Mouse (Mus musculus) limb, embryonic 15.5 days (tissue): ENCODE data around the gene Nav2. TPM values are rescaled to one million over a fixed set of nuclear protein-coding genes. Genes with fewer than 3 reads are reported as not detected.

Source experiments
- ATAC-seq: fragments of 200-750 bp; cut with Nextera tagmentation; 2 replicates; pipeline ENCODE4 v1.8.0; 2017; ENCODE audit warnings: low read depth, moderate TSS enrichment; ENCODE audit not compliant: insufficient number of reproducible peaks, low FRiP score, low TSS enrichment
- H3K27ac ChIP-seq: fragments of 300-500 bp; sonication (generic); 2 replicates; pipeline ENCODE4 v1.5.1; 2015; ENCODE audit warnings: moderate library complexity, mild to moderate bottlenecking, inconsistent platforms
- H3K27me3 ChIP-seq: fragments of 300-500 bp; sonication (generic); 2 replicates; pipeline ENCODE4 v1.6.1; 2015; ENCODE audit warnings: inconsistent platforms
- H3K36me3 ChIP-seq: fragments of 300-500 bp; sonication (generic); 2 replicates; pipeline ENCODE4 v1.6.1; 2015; ENCODE audit warnings: inconsistent platforms
- H3K4me1 ChIP-seq: fragments of 300-500 bp; sonication (generic); 2 replicates; pipeline ENCODE4 v1.6.1; 2015; ENCODE audit warnings: inconsistent platforms
- H3K4me2 ChIP-seq: fragments of 300-500 bp; sonication (generic); 2 replicates; pipeline ENCODE4 v1.6.1; 2015; ENCODE audit warnings: mild to moderate bottlenecking, inconsistent platforms
- H3K4me3 ChIP-seq: fragments of 300-500 bp; sonication (generic); 2 replicates; pipeline ENCODE4 v1.5.1; 2015; ENCODE audit warnings: mild to moderate bottlenecking, inconsistent platforms
- H3K9ac ChIP-seq: fragments of 300-500 bp; sonication (generic); 2 replicates; pipeline ENCODE4 v1.6.1; 2015; ENCODE audit warnings: inconsistent platforms
- H3K9me3 ChIP-seq: fragments of 300-500 bp; sonication (generic); 2 replicates; pipeline ENCODE4 v1.6.1; 2016; ENCODE audit warnings: inconsistent platforms
- WGBS: fragments of 180-500 bp; shearing (Covaris S2); methylation state at CpG from one replicate; pipeline ENCODE4 v1.1.7; 2015; 5-methylcytosine and 5-hydroxymethylcytosine counted together
- polyA plus RNA-seq: library from polyadenylated mRNA; unstranded; fragments of >200 nt; fragmentation: Nextera tagmentation; extraction: Ambion mirVana; gene quantifications from 2 replicates; pipeline ENCODE4 v1.2.1, GENCODE M21; 2015

The Nav2 gene
- polyA plus RNA-seq, 1 experiment from 2014 or later: 17.3 TPM

- no peaks in the 10 kb centered on the region for H3K9me3 ChIP-seq
- WGBS: 89% methylated on average over 7 of the region's 7 CpGs
- H3K27me3 ChIP-seq: peaks cover 24% of the 10 kb centered on the region
- no peak overlapping the region for H3K4me2 ChIP-seq
- peaks cover 32% of the 10 kb centered on the region for H3K4me1 ChIP-seq
- H3K9ac ChIP-seq: no peak overlapping the region
- no peaks in the 10 kb centered on the region for H3K36me3 ChIP-seq
- H3K4me3 ChIP-seq: no peak overlapping the region
- ATAC-seq: no peak
- H3K27ac ChIP-seq: no peak overlapping the region
Measured at GRCm38 (mm10) chr7:49252444-49252843, 343.9 kb downstream of the Nav2 start.

GRCm38 (mm10) chr7:49252902-49253301 is 344.4 kb downstream of the Nav2 start:
- Histone ChIP-seq H3K27me3 (peaks cover 20% of the 10 kb centered on the region), H3K36me3 (no peaks in the 10 kb centered on the region), H3K9ac (no peak overlapping the region), H3K4me3 (no peak overlapping the region), H3K27ac (no peak overlapping the region), H3K4me1 (peaks cover 32% of the 10 kb centered on the region), H3K9me3 (no peaks in the 10 kb centered on the region), H3K4me2 (no peak overlapping the region)
- no peak for ATAC-seq
- 75% methylated on average over 6 of the region's 6 CpGs for WGBS

GRCm38 (mm10) chr7:49255053-49255452 is 346.5 kb downstream of the Nav2 start:
- no peak for ATAC-seq
- WGBS: 91% methylated on average over 5 of the region's 5 CpGs
- H3K4me1 ChIP-seq: peaks cover 21% of the 10 kb centered on the region
- H3K36me3 ChIP-seq: no peaks in the 10 kb centered on the region
- no peaks in the 10 kb centered on the region for H3K9me3 ChIP-seq
- no peak overlapping the region for H3K27ac ChIP-seq
- no peak overlapping the region for H3K9ac ChIP-seq
- no peak overlapping the region for H3K4me2 ChIP-seq
- no peak overlapping the region for H3K4me3 ChIP-seq
- H3K27me3 ChIP-seq: 0 out of 2 replicates have a peak, but pooled peaks cover 3% of the 10 kb centered on the region

GRCm38 (mm10) chr7:49257234-49257906 is 348.9 kb downstream of the Nav2 start:
- peaks cover 23% of the 10 kb centered on the region for H3K4me1 ChIP-seq
- H3K9ac ChIP-seq: no peak overlapping the region
- H3K9me3 ChIP-seq: no peaks in the 10 kb centered on the region
- H3K36me3 ChIP-seq: no peaks in the 10 kb centered on the region
- no peak overlapping the region for H3K4me3 ChIP-seq
- H3K27me3 ChIP-seq: 0 out of 2 replicates have a peak, but pooled peaks cover 3% of the 10 kb centered on the region
- no peak overlapping the region for H3K27ac ChIP-seq
- WGBS: 83% methylated on average over 13 of the region's 13 CpGs
- ATAC-seq: no peak
- H3K4me2 ChIP-seq: no peak overlapping the region

- ATAC-seq: no peak
Measured at GRCm38 (mm10) chr7:49258088-49258487, 349.6 kb downstream of the Nav2 start.

GRCm38 (mm10) chr7:49261941-49262511 is 353.5 kb downstream of the Nav2 start:
- Histone ChIP-seq H3K9me3 (no peaks in the 10 kb centered on the region), H3K27me3 (0 out of 2 replicates have a peak, but pooled peaks cover 3% of the 10 kb centered on the region), H3K36me3 (no peaks in the 10 kb centered on the region), H3K4me1 (peaks cover 26% of the 10 kb centered on the region), H3K9ac (no peak overlapping the region), H3K4me2 (no peak overlapping the region), H3K4me3 (no peak overlapping the region), H3K27ac (peak overlapping the region; percentile 29; the same call in 1 of the 2 replicates)
- ATAC-seq: peak; percentile 45; the same call in 1 of the 2 replicates
- 57% methylated on average over 13 of the region's 13 CpGs for WGBS

More at GRCm38 (mm10) chr7:49258088-49258487, 349.6 kb downstream of the Nav2 start:
- Histone ChIP-seq H3K9me3 (no peaks in the 10 kb centered on the region), H3K36me3 (no peaks in the 10 kb centered on the region), H3K4me3 (no peak overlapping the region), H3K9ac (no peak overlapping the region), H3K4me1 (peaks cover 25% of the 10 kb centered on the region), H3K27ac (peak overlapping the region; percentile 33; the same call in 1 of the 2 replicates), H3K27me3 (0 out of 2 replicates have a peak, but pooled peaks cover 3% of the 10 kb centered on the region), H3K4me2 (no peak overlapping the region)
- WGBS: 57% methylated on average over 6 of the region's 6 CpGs

- Histone ChIP-seq H3K36me3 (no peaks in the 10 kb centered on the region), H3K27me3 (0 out of 2 replicates have a peak, but pooled peaks cover under 1% of the 10 kb centered on the region), H3K9me3 (no peaks in the 10 kb centered on the region), H3K27ac (no peak overlapping the region), H3K4me3 (no peak overlapping the region), H3K4me2 (no peak overlapping the region), H3K4me1 (peaks cover 25% of the 10 kb centered on the region), H3K9ac (no peak overlapping the region)
- 73% methylated on average over 6 of the region's 6 CpGs for WGBS
- ATAC-seq: no peak
Measured at GRCm38 (mm10) chr7:49266422-49266821, 357.9 kb downstream of the Nav2 start.

GRCm38 (mm10) chr7:49267621-49268325 is 359.3 kb downstream of the Nav2 start:
- Histone ChIP-seq H3K27me3 (0 out of 2 replicates have a peak, but pooled peaks cover 5% of the 10 kb centered on the region), H3K9me3 (no peaks in the 10 kb centered on the region), H3K4me1 (peaks cover 18% of the 10 kb centered on the region; the same call in 1 of the 2 replicates), H3K9ac (no peak overlapping the region), H3K36me3 (no peaks in the 10 kb centered on the region), H3K27ac (peak overlapping the region; percentile 38), H3K4me3 (no peak overlapping the region), H3K4me2 (no peak overlapping the region)
- ATAC-seq: no peak
- 66% methylated on average over 12 of the region's 12 CpGs for WGBS

GRCm38 (mm10) chr7:49268401-49268921 is 359.9 kb downstream of the Nav2 start:
- Histone ChIP-seq H3K27ac (peak overlapping the region; percentile 38; the same call in 1 of the 2 replicates), H3K27me3 (0 out of 2 replicates have a peak, but pooled peaks cover 5% of the 10 kb centered on the region), H3K9ac (no peak overlapping the region), H3K36me3 (no peaks in the 10 kb centered on the region), H3K4me2 (no peak overlapping the region), H3K4me3 (no peak overlapping the region), H3K4me1 (peaks cover 25% of the 10 kb centered on the region; the same call in 1 of the 2 replicates), H3K9me3 (no peaks in the 10 kb centered on the region)
- 47% methylated on average over 9 of the region's 9 CpGs for WGBS
- ATAC-seq: no peak

GRCm38 (mm10) chr7:49270855-49271254 is 362.3 kb downstream of the Nav2 start:
- 50% methylated on average over 11 of the region's 11 CpGs for WGBS
- Histone ChIP-seq H3K36me3 (no peaks in the 10 kb centered on the region), H3K27me3 (0 out of 2 replicates have a peak, but pooled peaks cover 5% of the 10 kb centered on the region), H3K9me3 (no peaks in the 10 kb centered on the region), H3K4me2 (no peak overlapping the region), H3K4me3 (no peak overlapping the region), H3K27ac (no peak overlapping the region), H3K4me1 (peaks cover 28% of the 10 kb centered on the region; the same call in 1 of the 2 replicates), H3K9ac (no peak overlapping the region)
- no peak for ATAC-seq
